Mouse (Mus musculus): ENCODE data around the gene Btla. TPM values are rescaled to one million over a fixed set of nuclear protein-coding genes. Genes with fewer than 3 reads are reported as not detected.

The Btla gene
- total RNA-seq (2021), result under 1 TPM; 0.18 to 0.78 TPM

GRCm38 (mm10) chr16:45223648-45224388 is at the start of gene Btla:
Gene Btla (plus strand): TSS chr16:45224315.
- intact Hi-C loops (cut with DNase I), result no loop called here
- no peak for DNase-seq

- intact Hi-C loops (cut with DNase I), result no loop called here
- no peak for DNase-seq
Measured at GRCm38 (mm10) chr16:45178552-45178951, 45.6 kb upstream of the Btla start.

- intact Hi-C loops (cut with DNase I), result no loop called here
- no peak for DNase-seq
Measured at GRCm38 (mm10) chr16:45181824-45182223, 42.3 kb upstream of the Btla start.

- intact Hi-C loops (cut with DNase I), result no loop called here
- peak; percentile 81 for DNase-seq
Measured at GRCm38 (mm10) chr16:45192613-45193012, 31.5 kb upstream of the Btla start.

GRCm38 (mm10) chr16:45196816-45197215 is 27.3 kb upstream of the Btla start:
- intact Hi-C loops (cut with DNase I), result loop anchor here (5.0 kb wide), 2 partner anchors 205 to 410 kb away; no protein-coding TSS in a partner anchor

GRCm38 (mm10) chr16:45201395-45201794 is 22.7 kb upstream of the Btla start:
- intact Hi-C loops (cut with DNase I), result no loop called here
- DNase-seq, result no peak

More at GRCm38 (mm10) chr16:45196816-45197215, 27.3 kb upstream of the Btla start:
- peak; percentile 60 for DNase-seq

GRCm38 (mm10) chr16:45204438-45204837 is 19.7 kb upstream of the Btla start:
- DNase-seq, result no peak
- intact Hi-C loops (cut with DNase I), result no loop called here

- intact Hi-C loops (cut with DNase I), result no loop called here
- no peak for DNase-seq
Measured at GRCm38 (mm10) chr16:45204859-45205670, 19.1 kb upstream of the Btla start.

- intact Hi-C loops (cut with DNase I), result no loop called here
- DNase-seq, result no peak
Measured at GRCm38 (mm10) chr16:45222016-45222415, 2.1 kb upstream of the Btla start.

GRCm38 (mm10) chr16:45222771-45223170 is 1.3 kb upstream of the Btla start:
- intact Hi-C loops (cut with DNase I), result no loop called here
- no peak for DNase-seq

GRCm38 (mm10) chr16:45224431-45225008 is 405 bp downstream of the Btla start:
- intact Hi-C loops (cut with DNase I), result no loop called here
- DNase-seq, result no peak

GRCm38 (mm10) chr16:45227002-45227401 is 2.9 kb downstream of the Btla start:
- DNase-seq, result no peak
- intact Hi-C loops (cut with DNase I), result no loop called here

GRCm38 (mm10) chr16:45231296-45231695 is 7.2 kb downstream of the Btla start:
- intact Hi-C loops (cut with DNase I), result no loop called here
- DNase-seq, result no peak

GRCm38 (mm10) chr16:45233007-45233406 is 8.9 kb downstream of the Btla start:
- no peak for DNase-seq
- intact Hi-C loops (cut with DNase I), result no loop called here

- peak; percentile 14 for DNase-seq
- intact Hi-C loops (cut with DNase I), result no loop called here
Measured at GRCm38 (mm10) chr16:45242700-45243099, 18.6 kb downstream of the Btla start.

GRCm38 (mm10) chr16:45244930-45245472 is 20.9 kb downstream of the Btla start:
- intact Hi-C loops (cut with DNase I), result no loop called here
- DNase-seq, result no peak

- intact Hi-C loops (cut with DNase I), result no loop called here
Measured at GRCm38 (mm10) chr16:45249761-45250160, 25.6 kb downstream of the Btla start.

GRCm38 (mm10) chr16:45250317-45250716 is 26.2 kb downstream of the Btla start:
- intact Hi-C loops (cut with DNase I), result no loop called here

More at GRCm38 (mm10) chr16:45249761-45250160, 25.6 kb downstream of the Btla start:
- DNase-seq, result no peak

GRCm38 (mm10) chr16:45251773-45252413 is 27.8 kb downstream of the Btla start:
- no peak for DNase-seq
- intact Hi-C loops (cut with DNase I), result no loop called here

More at GRCm38 (mm10) chr16:45250317-45250716, 26.2 kb downstream of the Btla start:
- DNase-seq, result no peak

- DNase-seq, result no peak
- intact Hi-C loops (cut with DNase I), result no loop called here
Measured at GRCm38 (mm10) chr16:45255183-45255861, 31.2 kb downstream of the Btla start.
